Mouse (Mus musculus): ENCODE data around the gene Gm36864.

Gm36864 gene

DNA sequence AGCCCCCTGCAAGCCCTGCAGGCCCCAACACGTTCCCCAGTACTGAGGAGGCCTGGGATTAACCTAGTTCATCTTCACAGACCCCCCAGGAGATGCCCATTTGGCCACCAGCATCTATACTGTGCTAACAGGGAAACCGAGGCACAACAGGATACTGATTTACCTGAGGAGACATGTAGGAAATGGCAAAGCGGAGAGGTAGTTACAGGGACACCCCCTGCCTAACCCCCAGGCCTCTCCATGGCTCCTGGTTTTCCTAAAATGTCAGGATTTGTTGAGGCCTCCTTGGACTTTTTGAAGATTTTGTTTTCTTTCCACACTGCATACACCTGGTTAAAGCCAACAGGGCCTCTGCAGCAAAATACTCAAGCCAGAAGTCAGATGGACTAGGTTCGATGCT is 21.3 kb downstream of the Gm36864 start, which contains the start of gene Acp4:
Gene Acp4 (minus strand): TSS at position 101 of the 400 bp plus-strand sequence.
- in situ Hi-C loops (cut with MboI, MseI): no loop called here

DNA sequence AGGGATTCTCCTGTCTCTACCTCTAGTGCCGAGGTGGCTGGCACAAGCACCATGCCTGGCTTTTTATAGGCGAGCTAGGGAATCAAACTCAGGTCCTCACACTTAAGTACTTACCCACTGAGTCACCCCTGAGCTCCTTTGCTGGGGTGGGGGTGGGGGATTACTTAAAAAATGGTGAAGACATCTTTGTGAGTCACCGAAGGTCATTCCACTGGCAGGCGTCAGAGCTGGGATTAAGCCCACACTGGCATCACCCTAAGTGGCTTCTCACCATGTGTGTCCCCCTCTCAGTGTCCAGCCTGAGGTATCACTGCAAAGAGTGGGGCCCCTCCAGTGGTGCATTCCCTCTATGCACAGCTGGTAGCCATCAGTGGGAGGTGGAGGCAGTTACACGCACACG is 24.4 kb downstream of the Gm36864 start:
- in situ Hi-C loops (cut with MboI, MseI): loop anchor here (5.0 kb wide), 2 partner anchors 47 to 207 kb away; partner anchors contain the start of genes Aspdh, Clec11a and Josd2

DNA sequence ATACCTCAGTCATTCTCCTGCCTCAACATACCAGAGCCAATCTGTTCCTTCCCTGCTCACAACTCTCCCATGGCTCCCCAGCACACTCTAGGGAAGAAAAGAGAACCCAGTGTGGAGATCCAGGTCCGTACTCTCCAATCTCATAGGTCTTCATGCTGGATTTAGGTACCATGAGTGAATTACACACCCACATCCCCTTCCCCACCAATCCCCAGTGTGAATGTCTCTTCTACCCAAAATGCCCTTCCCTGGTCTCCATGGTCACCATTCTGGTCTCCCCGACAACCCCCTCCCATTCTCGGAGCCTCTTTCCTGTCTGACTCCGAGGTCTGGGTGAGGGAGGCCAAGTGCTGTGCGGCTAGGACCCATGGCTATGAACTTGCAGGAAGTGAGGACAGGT is 25.2 kb downstream of the Gm36864 start, which contains the start of gene Gm15517:
Gene Gm15517 (plus strand): TSS at position 301 of the 400 bp plus-strand sequence.
- in situ Hi-C loops (cut with MboI, MseI): loop anchor here (5.0 kb wide), 2 partner anchors 46 to 206 kb away; partner anchors contain the start of genes Aspdh, Clec11a and Josd2

DNA sequence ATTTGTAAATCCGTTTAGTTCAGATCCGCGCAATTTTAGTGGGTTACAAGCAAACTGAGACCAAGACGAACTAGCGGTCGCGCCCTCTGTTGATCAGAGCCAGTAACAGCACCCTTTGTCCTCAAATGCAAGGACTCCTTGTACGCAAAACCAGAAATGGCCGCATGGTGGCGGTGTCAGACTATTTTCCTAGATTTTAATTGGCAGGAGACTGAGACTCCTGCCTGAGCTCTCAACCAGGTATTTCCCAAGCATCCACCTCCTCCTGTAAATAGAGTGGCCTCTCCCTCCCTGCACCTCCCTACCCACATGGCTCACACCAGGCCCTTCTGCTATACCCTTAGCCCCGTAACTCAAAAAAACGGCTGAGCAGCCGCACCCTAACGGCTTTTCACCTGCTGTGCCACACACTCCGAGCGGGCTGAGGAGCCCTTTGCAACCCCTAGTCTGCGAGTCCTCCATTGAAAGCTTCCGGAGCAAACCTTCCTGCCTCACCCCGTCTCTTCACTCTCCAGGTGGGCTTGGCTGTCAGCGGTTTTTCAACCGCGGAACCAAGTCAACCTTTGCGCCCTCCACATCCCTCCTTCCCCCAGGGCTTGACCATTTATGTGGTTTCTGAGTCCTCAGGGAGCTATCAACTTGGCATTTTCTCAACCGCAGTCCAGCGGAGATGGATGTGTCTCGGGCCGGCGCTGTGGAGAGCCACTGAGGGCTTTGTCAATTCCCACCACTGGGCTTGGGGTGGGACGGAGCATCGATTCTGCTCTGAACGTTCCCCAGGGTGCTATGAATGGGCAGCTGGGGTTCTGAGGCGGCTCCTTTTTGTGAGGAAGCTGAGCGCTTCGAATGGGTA is 27.0 kb downstream of the Gm36864 start:
- in situ Hi-C loops (cut with MboI, MseI): loop anchor here (5.0 kb wide), 2 partner anchors 44 to 204 kb away; partner anchors contain the start of genes Aspdh, Clec11a and Josd2

DNA sequence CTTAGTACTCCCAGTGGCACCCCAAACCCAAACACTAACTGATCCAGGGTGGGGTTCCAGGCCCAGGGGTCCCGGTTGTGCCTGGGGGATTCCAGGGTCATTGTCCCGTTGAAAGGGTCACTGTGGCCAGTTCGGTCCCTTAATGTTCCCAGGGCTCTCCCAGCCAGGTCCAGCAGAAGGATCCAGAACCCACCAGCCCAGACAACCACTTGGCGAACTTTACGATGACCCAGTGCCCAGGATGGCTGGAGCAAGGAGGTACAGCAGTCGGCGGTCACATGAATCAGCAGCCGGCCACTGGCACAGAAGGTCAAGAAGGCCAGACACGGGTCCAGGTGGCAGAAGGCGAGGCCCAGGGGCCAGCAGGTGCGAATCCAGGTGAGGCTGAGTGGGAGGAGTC is 32.1 kb downstream of the Gm36864 start:
- in situ Hi-C loops (cut with MboI, MseI): loop anchor here (5.0 kb wide), 1 partner anchor 79 kb away; no protein-coding TSS in a partner anchor

DNA sequence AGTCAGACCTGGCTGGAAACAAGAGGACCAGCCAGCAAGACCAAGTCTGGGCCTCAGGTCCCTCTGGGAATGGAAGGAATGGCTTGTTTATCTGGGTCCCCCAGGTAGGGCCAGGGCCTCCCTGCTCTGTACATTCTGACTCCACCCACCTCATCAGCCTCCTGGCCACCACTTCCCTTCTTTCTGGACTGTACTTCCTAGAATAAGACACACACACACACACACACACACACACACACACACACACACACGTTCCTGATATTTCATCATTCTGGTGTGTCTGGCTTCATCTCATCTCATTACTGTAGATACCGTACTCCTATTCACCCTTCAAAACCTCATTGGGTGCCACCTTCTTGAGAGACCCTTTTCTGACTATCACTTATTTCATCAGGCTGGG is 33.4 kb downstream of the Gm36864 start:
- in situ Hi-C loops (cut with MboI, MseI): loop anchor here (5.0 kb wide), 1 partner anchor 78 kb away; no protein-coding TSS in a partner anchor

DNA sequence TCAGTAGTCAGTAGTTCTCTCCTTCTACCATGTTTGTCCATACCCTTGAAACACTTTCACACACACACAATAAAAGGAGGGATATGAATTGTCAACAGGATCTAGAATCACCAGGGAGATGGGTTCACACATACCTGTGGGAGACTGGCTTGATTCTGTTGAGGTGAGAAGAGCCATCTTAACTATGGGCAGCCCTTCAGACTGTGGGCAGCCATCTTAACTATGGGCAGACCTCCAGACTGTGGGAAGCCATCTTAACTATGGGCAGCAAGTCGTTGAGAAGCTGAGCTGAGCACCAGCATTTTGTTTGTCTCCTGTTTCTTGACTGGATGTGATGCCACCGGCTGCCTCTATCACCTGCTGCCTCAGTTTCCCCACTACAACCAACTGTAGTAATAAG is 35.3 kb downstream of the Gm36864 start:
- in situ Hi-C loops (cut with MboI, MseI): no loop called here

DNA sequence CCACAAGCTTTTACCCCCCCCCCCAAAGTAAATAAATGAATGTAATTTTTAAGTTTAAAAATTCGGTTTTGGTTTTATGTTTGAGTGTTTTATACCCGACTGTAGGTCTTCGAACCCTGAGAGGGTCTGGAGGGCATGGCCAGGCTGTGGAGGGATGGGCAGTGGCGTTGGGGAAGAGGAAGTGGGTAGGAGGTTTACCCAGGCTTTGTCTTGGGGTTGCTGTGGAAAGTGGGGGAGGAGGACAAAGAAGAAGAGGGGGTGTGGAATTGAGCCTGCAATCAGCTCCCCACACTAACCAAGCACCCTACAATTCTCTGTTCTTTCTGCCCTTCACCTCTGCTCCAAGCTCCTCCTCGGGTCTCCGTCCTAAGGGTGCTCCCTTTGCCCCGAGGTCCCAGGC is 36.6 kb downstream of the Gm36864 start:
- in situ Hi-C loops (cut with MboI, MseI): no loop called here

DNA sequence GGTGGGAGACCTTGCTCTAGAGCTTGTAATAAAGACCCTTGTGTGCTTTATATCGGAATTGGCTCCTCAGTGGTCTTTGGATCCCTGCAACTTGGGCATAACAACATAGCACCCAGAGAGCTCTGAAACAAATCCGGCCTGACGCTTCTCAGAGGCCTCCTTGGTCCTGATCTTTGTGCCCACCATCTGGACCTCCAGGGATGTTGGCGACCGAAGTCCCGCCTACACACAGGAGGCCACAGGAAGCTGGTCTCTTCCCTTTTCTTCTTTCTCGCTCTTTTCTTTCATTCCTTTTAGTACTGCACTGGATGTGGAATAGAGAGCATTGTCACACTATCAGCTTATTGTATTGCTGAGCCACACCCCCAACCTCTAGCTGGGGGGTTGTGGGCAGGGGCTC is 37.5 kb downstream of the Gm36864 start:
- in situ Hi-C loops (cut with MboI, MseI): no loop called here

DNA sequence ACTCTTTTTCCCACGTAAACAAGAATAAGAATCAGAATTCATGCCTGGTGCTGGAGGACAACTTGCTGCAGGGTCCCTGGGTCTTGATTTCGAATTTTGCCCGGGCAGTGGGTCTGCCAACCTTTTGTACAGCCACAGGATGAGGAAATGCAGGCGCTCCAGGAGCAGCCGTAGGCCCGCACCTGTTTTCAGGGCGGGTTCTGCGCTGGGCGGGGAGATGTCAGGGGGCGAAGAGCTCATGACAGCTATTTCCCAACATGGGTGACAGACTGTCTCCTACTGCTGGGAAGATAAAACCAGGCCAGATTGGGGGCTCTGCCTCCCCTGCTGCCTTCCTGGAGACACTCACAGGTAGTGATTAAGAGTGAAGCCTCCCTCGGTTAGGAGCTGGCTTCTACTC is 38.1 kb downstream of the Gm36864 start:
- in situ Hi-C loops (cut with MboI, MseI): no loop called here

DNA sequence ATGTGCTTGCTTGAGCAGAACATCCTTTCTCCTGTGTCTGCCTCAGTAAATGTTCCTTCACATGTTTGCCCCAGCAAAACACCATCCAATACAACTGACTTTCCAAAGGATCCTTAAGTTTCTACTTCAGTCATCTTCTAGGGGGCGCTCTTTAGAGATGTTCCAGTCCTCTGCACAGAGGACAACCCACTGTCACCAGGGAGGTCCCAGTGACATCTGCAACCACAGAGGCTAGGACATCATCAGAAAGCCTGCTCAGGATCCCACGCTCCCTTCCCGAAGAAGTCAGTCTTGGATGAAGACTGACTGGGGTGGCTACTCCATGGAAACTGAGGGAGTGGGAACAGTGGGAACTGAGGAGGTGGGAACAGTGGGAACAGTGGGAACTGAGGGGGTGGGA is 39.6 kb downstream of the Gm36864 start:
- in situ Hi-C loops (cut with MboI, MseI): no loop called here

DNA sequence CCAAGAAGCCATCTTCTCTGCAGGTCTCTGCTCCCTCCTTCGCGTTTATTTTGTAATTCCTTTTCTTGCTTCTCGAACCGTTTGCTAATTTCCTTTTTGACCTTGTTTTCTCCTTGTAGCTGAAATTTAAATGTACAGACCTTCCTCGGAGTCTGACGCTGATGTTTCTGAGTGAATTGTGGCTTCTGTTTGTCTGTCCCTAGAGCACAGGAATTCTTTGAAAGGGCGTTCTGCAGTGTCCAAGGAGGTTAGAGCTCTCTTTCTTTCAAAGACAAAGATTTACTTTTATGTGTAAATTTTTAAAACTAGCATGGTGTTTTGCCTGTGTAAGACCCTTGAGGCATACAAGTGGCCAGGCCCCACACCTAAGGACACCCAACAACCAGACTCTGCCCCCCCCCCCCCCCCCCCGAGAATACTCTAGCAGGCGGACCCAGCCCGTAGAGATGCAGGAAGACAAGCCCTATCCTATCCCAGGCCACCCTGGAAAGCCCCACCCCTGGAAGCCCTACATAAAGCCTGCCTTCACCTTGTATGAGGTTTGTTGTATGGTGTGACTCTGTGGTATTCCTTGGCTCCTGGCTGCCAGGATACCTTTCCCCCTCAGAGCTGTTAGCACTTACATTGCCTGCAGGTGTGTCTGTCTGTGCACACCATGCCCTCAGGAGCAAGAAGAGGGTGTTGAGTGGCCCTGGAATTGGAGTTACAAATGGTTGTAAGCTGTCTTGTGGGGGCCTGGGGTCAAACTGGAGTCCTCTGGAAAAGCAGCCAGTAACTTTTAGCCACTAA is 40.7 kb downstream of the Gm36864 start:
- in situ Hi-C loops (cut with MboI, MseI): no loop called here

DNA sequence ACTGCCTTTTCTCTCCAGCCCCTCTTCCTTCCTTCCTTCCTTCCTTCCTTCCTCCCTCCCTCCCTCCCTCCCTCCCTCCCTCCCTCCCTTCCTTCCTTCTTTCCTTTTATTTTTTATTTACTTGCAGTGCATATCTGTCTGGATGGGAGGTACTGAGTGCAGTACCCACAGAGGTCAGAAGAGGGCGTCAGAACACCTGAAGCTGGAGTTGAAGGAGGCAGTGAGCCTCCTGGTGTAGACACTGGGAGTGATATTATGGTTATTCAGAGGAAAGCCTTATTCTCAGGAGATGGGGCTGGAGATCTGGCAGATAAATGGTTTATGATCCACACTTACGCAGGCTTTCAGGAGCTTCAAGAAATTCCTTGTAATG is 41.3 kb downstream of the Gm36864 start:
- in situ Hi-C loops (cut with MboI, MseI): no loop called here

DNA sequence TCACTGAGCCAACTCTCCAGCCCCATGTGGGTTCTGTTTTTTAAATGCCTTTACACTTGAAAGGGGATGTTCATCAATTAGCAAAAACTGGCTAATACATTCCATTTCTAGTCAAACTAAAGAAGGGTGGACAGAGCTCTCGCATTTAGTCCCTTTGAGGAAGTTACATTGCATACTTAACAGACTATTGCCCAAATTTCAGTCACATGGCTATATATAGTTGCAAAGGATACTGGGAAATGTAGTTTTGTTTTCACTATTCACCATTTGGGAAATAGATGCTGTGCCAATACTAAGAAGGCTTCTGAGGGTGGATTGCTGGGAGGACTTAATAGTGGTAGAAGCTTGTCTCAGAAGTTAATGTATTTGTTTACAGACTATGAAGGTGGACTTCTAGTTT is 45.0 kb downstream of the Gm36864 start:
- in situ Hi-C loops (cut with MboI, MseI): loop anchor here (5.0 kb wide), 1 partner anchor 51 kb away; no protein-coding TSS in a partner anchor

DNA sequence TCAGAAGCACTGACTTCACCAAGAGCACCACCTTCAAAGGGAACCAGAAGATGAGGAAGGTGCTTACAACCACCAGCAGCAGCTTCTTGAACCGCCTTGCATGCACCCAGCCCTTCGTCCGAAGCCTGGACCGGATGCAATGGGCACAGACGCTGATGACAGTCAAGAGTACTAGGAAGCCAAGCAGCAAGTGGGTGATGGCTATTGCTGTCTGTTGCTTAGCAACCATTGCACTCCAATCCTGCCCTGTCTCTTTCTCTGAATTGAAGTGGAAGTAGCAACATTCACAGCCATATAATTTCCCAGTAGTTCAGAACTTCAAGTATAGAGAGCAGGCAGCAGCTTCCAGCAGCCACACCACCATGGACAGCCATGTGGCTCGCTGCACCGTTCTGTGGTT is 45.6 kb downstream of the Gm36864 start:
- in situ Hi-C loops (cut with MboI, MseI): loop anchor here (5.0 kb wide), 1 partner anchor 51 kb away; no protein-coding TSS in a partner anchor

DNA sequence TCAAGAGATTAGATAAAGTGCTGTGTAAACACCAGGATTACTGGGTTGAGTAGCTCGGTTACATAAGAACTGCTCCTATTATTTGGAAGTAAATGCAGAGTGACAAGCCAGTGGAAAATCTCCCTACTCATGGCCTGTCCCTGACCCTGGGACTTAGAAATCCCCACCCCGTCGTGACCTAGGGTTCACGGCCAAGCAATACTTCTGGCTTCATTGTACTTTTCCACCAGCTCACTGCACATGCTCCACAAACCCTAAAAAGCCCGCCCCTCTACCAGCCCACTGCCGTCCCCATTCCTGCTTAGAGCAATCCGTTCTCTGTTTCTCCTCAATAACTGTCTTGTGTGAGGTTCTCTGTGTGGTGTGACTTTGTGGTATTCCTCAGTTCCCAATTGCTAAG is 51.8 kb downstream of the Gm36864 start:
- in situ Hi-C loops (cut with MboI, MseI): no loop called here

DNA sequence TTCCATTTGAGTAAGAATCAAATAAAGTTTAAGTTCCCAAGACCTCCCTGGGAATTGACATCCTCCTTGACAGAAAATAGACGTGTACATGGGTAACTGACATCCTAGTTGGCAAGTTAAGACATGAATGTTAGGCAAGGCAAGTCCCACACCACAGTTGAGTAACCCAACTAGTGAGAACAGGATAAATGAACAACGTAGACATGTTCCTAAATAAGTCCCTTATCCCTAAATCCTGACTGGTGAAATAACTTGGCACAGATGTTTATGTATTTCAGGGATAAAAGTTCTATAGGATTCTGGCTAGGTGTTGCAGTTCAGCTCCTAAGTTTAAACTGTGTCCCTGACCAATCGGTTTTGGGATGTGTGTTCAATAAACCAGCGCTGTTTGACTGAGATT is 55.0 kb downstream of the Gm36864 start:
- in situ Hi-C loops (cut with MboI, MseI): no loop called here

DNA sequence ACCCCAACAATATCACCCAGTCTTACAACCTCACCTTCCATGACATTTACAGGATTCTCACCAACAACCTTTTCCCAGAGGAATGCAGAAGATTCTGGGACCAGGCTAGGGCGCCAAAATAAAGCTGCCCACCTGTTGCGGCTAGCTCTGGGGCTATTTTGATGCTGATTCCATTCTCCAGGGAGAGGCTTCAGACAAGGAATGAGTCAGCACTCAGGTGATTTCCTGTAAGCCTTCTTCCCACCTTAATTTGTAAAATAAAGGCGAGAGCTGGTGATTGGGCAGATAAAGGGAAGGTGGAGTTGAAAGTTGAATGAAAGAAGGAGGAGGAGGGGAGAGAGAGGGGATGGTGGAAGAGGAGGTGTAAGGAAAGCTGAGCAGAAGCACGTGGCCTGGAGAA is 55.4 kb downstream of the Gm36864 start:
- in situ Hi-C loops (cut with MboI, MseI): no loop called here
